Mouse (Mus musculus): ENCODE measurements around the gene Zfp282.

GRCm38 (mm10) chr6:47953191-47953726, 76.3 kb downstream of the Zfp282 start, which contains the start of gene Zfp956:
- TF ChIP-seq CTCF (IDR thresholded peaks at IDR 0.05; ENCODE audit: low read depth) (peak; percentile 47), EP300 (IDR thresholded peaks at IDR 0.05; ENCODE audit: low read depth) (no peak)
